Mouse (Mus musculus) adrenal gland, adult 18-20 months (tissue): ENCODE results near the gene Tlcd2. TPM values are rescaled to one million over a fixed set of nuclear protein-coding genes. Genes with fewer than 3 reads are reported as not detected.
A peak's percentile ranks its signal among the peaks of the same experiment; 100 is the strongest.
"Not testable (repeated sequence)": the region's sequence is repeated elsewhere in the genome, so short reads cannot be mapped to it uniquely, and the experiment has no call there.

Source experiments
- DNase-seq, 2 experiments: peaks; one replicate each; pipeline ENCODE4 v3.0.0; 2021 to 2022; ENCODE audit warnings: low spot score in 2 of 2
- total RNA-seq, 2 experiments: library from RNA; stranded (reverse); gene quantifications; 1 replicate in 1 of 2; 2 replicates in 1 of 2; pipeline ENCODE4 v1.2.3; 2021

Tlcd2 gene
- total RNA-seq, 2 experiments from 2014 or later: 8.1 to 9.1 TPM

DNA sequence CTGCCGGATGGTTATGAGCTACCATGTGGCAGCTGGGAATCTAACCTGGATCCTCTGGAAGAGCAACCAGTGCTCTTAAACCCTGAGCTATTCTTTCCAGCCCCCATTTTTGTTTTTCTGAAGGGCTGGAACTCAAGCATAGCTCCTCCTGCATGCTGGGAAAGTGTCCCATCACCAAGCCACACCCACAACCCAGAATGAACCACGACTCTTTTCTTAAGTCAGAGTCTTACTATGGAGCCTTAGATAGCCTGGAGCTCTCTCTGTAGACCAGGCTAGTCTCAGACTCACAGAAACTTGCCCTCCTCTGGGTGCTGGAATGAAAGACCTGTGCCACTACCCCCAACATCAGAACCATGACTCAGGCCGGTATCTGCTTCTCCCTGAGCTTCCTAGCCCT, 12.9 kb upstream of the Tlcd2 start:
- no peak for DNase-seq

DNA sequence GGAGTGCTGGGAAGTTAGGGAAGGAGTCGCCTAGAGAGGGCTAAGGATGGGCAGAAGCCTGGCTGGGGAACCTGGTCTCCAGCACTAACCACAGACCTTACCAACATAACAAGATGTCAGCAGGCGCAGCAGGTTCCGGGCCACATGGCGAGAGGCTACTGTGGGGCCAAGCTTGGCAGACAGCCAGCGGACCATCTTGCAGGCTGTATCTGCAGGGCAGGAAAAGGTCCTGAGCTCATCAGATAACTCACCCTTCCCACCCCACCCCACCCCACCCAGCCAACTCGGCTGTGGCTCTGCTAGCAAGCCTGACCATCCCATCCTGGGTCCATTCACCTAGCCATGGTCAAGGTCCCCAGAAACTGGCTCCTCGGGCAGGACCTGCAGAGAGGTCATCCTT, 11.8 kb upstream of the Tlcd2 start:
- DNase-seq: no peak

DNA sequence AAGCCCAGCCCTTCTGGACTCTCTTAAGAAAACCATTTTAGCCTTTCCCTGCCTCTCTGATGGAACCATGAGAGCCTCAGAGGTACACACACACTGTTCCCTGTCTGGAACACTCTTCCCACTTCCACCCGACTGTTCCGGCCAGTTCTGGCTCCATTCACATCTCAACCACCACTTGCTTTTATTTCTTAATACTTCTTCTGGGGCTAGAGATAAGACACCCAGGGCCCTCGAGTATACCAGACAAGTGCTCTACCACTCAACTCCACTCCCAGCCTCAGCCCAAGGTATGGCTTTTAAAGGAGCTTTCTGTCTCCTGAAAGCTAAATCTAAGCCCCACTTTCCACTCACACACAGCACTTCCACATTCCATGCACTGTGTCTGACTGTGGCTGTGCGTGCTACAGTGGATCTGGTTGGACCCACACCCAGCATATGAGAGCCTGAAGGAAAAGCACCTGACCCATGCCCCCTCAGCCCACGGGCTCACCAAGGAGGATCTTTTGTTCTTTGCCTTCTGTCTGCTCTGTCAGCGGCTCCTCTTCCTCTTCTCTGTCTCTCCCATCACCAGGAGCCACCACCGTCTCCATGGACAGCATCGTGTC, 11.1 kb upstream of the Tlcd2 start:
- no peak for DNase-seq

DNA sequence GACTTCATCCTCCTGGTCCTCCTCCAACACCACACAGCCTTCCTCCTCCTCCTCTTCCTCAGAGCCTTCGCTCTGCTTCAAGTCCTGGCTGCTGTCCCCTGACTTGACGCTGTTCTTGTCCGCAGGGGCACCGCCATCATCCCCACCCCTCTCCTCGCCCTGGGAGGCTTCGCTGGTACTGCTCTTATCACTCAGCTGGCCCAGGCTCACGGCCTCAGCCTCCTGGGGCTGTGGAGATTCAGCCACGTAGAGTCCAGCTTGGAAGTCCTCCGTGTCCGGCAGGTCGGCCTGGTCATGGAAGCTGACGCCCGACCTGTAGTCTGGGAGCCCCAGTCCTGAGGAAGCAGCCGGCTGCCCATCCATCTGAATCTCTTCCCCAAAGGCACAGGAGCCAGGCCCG, 10.6 kb upstream of the Tlcd2 start:
- DNase-seq: no peak

DNA sequence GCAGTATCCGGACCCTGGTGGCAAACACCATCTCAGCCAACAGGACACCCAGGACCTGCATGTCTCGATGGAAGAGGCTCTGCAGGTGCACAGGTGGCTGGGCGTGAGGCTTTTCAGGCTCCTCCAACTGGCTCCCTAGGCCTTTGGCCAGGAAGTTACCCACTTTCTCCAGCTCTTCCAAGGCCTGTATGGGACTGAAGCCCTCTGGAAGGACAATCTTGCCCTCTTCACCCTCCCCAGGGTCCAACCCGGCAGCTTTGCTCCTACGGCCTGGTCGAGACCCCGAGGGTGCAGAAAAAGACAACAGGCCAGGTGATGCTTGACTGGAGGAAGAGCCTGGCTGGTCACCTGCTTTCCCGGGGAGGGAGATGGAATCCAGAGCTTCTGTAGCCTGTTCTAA, 9.4 kb upstream of the Tlcd2 start:
- no peak for DNase-seq

DNA sequence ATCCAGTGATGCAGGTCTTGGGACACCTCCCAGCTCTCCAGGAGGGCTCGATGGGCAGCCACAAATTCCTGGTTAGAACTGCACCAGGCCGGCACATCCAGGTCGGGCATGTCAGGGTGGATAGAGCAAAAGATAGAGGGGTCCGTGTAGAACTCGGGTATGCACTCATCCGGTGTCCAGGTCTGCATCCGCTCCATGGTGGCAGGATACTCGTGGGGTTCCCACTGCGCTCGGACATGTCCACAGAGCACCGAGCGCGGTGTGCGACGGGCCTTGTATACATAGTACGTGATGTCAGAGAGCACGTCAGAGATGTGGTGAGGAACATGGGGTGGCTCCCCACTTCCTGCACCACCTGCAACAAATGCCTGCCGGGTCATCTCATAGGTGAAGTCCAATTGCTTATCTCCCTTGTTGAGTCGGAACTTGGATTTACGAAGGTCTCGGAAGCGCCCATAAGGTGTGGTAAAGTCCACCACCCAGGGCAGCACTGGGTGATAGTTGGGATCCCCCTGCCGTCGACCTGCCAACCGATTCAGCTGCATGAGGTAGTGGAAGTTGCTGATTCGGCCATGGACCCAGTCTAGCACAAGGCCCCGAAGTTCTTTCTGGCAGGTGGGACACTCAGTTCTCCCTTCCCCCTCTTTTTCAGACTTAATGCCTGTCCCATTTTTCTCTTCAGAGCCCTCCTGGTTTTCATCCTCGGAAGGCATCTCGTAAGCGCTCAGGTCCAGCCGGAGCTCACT, 8.5 kb upstream of the Tlcd2 start:
- no peak for DNase-seq

DNA sequence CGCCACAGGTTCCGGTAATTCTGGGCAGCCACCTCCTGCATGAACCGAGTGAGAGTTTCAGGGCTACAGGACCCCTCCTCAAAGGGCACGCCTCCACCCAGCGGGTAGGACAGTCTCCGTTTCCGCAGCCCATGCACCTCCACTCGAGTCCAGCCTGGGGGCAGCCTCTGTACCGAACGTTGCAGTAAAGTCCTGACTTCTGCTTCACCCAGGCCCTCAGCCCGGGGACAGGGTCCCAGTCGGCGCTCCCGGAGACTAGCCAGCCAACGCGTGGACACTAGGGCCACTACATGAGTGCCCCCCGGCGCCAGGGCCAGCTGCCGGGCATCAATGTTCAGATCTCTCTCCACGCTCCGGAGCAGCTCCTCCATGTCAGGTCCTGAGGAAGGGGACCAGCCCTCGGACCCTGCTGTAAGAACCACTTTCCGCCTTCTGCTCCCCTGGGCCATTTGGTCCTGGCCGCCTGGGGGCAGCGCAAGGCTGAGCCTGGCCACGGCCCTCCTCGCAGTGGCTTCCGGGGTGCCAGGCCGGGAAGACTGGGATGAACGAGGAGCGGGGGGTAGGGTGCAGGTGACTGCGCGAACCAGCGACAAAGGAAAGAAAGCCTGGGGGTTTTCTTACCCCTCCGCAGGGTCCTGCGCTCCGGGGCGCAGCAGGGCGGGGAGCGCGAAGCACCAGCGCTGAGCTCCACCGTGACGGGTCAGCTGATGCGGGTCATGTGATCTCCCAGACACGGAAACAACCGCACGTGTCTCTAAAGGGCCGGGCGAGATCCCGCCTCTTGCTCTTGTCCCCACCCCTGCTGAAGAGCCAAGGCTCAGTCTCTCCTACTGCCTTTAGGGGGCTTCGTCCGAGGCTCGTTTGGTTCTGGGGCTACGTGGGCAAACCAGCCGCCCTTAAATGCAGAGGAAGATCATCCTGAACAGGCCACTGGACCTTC, 7.3 kb upstream of the Tlcd2 start, which contains the start of gene Wdr81:
Wdr81 (minus strand) TSS at position 727 of the 940 bp plus-strand sequence.
- peak; percentile 77 to 79 for DNase-seq

DNA sequence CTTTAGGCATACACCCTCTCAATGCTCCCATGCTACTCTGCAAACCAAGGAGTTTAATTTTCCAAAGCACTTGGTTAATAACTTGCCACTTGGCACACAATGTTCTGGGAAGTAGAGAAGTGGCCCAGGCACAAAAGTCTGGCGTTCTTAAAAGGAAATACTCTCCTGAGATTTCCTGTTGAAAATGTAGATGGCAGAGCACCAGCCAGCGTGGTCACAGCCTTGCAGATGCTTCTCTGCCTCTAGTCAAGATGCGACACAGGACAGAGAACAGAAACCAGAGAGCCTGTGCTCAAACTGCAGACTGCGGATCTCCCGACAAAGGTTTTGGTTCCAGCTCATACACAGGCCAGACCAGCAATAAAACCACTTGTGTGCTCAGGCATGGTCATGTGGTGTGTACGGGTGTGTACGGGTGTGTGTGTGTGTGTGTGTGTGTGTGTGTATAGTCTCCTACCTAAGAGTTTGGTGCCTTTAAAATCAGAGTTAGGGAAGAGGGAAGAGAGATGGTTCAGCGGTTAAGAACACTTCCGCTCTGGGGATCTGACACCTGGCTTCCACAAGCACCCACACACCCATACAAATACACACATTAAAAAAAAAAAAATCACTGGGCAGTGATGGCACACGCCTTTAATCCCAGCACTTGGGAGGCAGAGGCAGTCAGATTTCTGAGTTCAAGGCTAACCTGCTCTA, 6.3 kb upstream of the Tlcd2 start:
- DNase-seq: no peak

DNA sequence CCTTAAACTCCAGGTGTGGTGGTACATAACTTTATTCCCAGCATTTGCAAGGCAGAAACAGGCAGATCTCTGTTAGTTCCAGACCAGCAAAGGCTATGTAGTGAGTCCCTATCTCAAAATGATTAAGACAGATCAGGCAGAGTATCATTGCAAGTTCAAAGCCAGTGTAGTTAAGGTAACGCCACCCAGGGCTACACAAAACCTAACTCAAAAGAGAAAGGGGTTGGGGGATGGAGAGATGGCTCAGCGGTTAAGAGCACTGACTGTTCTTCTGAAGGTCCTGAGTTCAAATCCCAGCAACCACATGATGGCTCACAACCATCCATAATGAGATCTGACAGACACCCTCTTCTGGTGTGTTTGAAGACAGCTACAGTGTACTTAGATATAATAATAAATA, 5.5 kb upstream of the Tlcd2 start:
- not testable (repeated sequence) for DNase-seq

DNA sequence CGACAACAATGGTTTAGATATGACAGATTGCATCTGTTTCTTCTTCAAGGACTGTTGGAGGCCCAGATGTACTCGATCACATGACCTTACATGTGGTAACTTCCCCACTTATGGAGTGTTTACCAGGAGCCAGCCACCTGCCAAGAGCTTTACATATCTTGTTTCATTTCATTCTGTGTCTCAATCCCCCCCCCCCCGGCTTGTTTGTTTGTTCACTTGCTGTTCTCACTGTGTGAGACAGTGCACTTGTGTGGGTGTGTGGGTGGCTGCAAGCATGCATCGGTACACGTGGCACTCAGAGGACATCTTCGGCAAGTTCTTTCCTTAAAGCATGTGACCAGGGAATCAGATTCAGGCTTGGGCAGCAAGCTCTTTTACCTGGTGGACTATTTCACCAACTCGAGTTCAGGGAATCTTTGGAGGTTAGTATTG, 5.1 kb upstream of the Tlcd2 start:
- no peak for DNase-seq

DNA sequence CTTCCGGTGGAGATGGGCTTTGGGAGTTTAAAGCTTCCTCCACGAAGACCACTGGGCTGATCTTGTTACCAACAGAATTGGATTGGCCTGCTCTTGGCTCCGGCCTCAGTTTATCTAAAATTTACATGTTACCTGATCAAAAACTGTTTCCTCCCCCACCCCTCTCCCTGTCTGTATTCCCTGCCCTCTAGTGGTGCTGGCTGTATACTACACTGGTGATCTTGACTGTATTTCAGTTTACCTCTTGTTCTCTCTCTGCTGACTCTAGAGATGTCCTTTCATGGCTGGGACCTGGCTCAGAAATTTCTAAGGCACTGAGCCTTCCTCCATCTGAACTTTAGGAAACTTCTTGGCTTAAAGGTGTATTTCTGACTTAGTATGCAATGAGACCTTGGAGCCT, 3.3 kb upstream of the Tlcd2 start:
- no peak for DNase-seq

DNA sequence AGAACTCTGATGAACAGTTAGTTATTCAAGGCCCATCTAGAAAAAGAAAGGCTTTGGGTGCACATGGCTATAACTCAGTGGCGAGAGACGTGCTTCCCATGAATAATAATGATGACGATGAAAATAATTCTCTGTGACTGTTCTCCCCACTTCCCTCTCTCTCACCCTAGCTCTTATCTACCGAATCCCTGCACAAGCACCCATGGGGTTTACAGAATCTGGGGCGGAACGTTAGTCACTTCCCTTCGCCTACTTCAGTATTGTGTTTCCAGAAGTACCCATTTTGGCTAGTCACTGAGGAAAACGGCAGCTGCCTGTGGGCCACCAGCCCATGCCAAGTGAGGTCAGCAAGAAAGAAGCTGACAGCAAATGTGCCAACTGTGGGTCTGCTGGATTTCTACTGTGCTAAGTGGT, 2.9 kb upstream of the Tlcd2 start:
- no peak for DNase-seq

DNA sequence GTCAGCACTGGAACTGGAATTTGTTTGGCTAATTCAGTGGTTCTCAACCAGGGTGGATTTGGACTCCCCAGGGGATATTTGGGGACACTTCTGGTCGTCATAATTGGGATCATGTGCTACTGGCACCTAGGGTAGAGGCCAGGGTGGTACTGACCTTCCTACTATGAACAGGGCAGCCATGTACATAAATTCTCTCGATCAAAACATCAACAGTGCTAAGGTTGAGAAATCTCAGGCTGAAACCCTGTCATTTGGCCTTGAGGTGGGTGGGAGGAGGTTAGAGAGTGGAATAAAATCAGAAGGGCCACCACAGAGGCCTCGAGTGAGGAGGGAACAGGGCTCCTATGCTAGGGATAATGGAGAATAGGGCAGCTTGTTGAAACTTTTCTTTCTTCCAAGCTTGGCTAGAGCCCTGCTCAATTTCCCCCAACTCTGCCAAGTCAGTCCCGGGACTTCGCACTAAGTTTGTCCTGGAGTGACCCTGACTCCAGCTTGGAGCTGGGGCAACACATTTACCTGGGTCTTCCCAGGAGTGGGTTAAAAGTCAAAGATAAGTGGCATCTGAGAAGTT, 2.3 kb upstream of the Tlcd2 start:
- DNase-seq: peak in 1 of 2 experiments; percentile 36

DNA sequence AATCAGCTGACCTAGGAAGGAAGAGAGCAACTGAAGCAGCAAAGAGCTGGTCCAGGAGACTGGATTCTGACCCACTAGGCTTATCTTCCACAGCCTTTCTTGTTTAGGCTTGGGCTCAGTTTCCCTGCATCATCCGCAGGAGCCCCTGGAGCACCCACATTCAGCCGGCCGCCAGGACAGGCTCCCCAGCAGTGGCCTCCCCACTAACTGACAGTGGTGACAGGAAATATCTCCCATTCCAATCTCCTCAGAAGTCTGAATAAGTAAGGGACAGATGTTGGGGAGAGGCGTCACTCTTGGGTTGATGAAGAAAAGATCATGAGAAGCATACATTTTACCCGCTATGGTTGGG, 1.8 kb upstream of the Tlcd2 start:
- DNase-seq: no peak

DNA sequence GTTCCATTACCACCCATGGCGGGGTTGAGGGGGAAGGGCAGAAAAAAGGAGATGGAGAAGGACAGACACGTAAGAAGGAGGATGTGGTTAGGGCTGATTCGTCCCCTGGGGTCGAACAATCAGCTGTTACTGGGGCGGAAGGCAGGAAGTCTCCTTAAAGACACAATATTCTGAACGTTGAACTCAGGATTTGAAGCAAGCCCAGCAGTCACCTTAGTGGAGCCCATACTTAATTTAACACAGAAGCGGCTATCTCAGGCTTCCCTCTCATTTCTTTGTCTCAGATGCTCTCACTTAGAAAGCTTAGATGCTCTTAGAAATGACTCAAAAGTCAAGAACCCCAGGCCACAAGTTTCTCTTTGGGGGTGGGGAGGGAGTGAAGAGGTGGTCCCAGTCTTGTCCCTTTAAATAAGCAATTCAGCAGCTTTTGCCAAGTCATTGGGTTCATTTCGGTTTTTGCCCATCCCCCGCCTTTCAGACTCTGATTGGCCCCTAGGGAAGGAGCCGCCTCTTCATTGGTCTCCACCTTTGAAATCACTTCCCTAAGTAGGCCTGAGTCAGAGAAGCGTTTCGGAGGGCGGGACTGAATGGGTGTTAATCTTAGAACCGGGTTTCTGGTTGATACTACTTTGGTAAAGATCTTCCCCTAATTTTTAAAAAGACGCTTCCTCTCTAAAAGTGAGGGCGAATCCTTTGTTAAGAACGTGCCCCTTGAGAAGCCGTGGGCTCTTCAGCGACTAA, 1.2 kb upstream of the Tlcd2 start:
- DNase-seq: peak; percentile 79 to 82

DNA sequence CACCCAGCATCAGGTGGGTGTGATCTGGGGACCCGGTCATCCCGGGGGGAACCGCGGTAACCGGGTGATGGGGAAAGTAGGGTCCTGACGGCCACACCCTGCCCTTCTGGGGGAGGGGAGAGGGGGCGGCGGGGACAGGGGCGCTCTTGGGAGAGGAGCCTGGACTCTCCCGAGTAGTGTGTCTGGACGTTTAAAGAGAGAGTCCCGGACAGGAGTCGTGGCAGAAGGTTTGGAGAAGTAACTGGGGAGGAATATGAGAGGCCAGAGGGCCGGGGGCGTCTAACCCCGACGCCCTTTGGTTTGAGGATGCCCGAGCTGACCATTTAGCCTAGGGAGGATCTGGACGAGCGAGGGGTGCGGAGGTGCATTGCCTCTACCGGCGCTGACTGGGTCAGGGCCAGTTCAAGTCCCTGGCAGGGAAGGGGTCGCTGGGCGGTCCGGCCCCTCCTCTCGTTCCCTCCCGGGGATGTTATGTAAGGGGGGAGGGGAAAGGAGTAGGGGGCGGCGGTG, 283 bp downstream of the Tlcd2 start:
- no peak for DNase-seq

DNA sequence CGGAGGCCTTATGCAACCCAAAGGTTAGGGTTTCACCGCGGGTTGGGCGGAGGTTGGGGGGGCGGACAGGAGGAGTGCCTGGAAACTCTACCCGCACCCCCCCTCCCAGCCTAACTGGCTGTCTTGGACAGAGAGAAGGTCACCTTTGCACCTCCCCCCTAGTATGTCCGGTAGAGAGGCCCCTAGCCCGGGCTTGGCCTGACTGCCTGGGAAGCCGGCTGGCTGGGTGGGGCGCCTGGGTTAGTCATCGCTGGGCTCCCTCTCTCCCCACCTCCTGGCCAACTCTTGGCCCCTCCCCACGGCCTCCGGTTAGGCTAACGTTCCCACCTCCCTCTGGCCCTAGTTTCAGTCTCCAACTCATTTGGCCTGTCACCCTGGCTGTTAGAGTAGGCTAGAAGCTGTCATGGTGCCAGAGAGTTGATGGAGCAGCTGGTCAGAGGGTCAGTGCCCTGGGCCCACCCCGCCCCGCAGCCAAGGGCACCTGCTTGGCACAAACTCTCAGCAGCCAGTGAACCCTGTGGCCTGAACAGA, 803 bp downstream of the Tlcd2 start:
- peak; percentile 78 to 80 for DNase-seq

DNA sequence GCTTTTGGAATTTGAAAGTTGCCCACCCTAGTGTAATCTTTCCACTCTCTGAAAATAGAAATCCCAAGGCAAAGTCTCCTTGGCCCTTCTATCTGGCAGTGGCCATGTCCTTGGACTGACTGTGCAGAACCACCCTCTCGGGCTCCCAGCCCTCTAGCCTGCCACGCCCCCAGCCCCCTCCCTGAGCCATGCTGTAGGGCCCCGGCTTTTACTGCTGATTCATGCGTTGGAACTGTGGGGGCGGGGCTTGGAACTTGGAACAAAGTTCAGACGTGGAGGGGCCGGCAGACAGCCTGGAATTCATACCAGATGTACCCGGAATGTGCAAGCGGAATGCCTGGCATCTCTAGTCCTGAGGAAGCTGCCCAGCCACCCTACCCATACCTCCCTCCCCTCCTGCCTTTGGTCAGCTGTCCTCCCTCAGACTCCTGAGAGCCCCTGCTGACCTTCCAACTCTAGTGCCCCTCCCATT, 1.4 kb downstream of the Tlcd2 start:
- DNase-seq: peak; percentile 91

DNA sequence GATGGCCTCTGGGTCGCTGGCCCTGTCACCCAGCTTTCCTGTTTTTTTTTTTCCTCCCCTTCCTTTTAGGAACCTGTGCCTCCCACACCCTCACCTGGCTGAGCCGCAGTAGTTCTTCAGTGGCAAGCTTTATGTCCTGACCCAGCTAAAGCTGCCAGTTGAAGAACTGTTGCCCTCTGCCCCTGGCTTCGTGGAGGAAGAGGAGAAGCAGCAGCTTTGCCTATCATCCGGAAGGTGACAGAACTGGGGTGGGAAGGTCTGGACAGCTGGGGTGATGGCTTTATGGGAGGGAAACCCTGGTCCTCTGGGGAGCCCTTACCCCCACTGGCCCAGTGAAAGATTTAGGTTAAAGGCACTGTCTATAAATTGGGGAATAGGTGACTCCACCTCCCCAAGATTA, 2.1 kb downstream of the Tlcd2 start:
- no peak for DNase-seq

DNA sequence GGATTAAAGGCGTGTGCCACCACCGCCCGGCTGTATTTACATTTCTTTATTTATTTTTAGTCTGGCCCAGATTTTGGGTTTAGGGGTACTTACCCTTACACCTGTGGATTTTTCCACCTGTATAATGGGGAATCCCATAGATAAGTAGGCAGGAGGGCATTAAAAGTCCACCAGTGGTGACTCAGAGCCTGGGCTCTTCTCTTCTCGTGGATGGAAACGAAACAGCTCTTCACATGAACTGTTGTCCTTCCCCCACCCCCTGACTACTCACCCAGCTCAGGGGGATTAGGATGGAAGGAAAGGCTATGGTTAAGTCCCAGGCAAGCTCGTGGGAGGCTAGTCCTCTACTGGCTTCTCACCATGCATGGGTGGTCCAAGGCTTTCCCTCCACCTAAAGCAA, 2.9 kb downstream of the Tlcd2 start:
- no peak for DNase-seq
